Mouse (Mus musculus) olfactory bulb, adult 2 months (tissue): ENCODE data around the gene Bcorl1. TPM values are rescaled to one million over a fixed set of nuclear protein-coding genes. Genes with fewer than 3 reads are reported as not detected.

ENCODE experiments used
- H3K27ac ChIP-seq: fragments of 200-500 bp; 2 replicates; pipeline ENCODE4 v1.5.1; 2012; ENCODE audit warnings: low read depth, low read length; ENCODE audit not compliant: insufficient read depth
- H3K4me1 ChIP-seq: fragments of 200-500 bp; 2 replicates; pipeline ENCODE4 v1.6.1; 2012; ENCODE audit warnings: low read length; ENCODE audit not compliant: control insufficient read depth, insufficient read depth
- H3K4me3 ChIP-seq: fragments of 200-500 bp; 2 replicates; pipeline ENCODE4 v1.5.1; 2012; ENCODE audit warnings: mild to moderate bottlenecking, low read depth, low read length, moderate library complexity; ENCODE audit not compliant: insufficient read depth
- CTCF ChIP-seq: fragments of 200-500 bp; IDR thresholded peaks from 2 replicates; pipeline ENCODE4 v1.5.1; 2012; ENCODE audit warnings: low read depth, mild to moderate bottlenecking, low read length, moderate library complexity; ENCODE audit not compliant: insufficient read depth
- POLR2A ChIP-seq: fragments of 200-500 bp; IDR thresholded peaks from 2 replicates; pipeline ENCODE4 v1.6.1; 2012; ENCODE audit warnings: mild to moderate bottlenecking, low read depth, low read length, moderate library complexity; ENCODE audit not compliant: insufficient read depth
- WGBS: fragments of 180-500 bp; shearing (Covaris S2); methylation state at CpG from one replicate; pipeline ENCODE4 v1.1.7; 2018; 5-methylcytosine and 5-hydroxymethylcytosine counted together
- polyA plus RNA-seq: library from polyadenylated mRNA; stranded (reverse); fragments of >200 nt; gene quantifications from 2 replicates; pipeline ENCODE4 v1.2.4, GENCODE M21; 2012; ENCODE audit warnings: low replicate concordance; ENCODE audit not compliant: missing spikeins, insufficient read depth, insufficient read length

The Bcorl1 gene
- polyA plus RNA-seq, 1 experiment = not detected

DNA sequence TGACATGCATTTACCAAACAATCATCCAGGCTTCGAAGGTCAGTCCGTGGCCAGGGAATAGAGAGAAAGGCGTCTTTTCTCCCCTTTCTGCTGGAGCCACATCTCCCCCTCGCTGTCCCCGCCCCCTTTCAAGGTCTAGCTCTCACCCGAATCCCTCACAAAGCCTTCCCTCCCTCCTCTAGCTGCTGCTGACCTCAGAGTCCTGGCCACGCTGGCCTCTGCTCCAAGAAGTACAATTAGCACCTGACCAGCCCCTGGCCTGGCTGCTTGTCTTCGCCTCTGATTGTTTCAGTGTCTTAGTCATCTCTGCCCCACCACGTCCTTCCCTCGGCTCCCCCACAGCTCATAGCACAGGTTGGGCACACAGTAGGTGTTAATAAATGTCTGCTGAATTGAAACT is 108.5 kb downstream of the Bcorl1 start:
- Histone ChIP-seq H3K4me1 (peaks cover 6% of the 10 kb centered on the region; the same call in 1 of the 2 replicates), H3K4me3 (no peak overlapping the region), H3K27ac (no peak overlapping the region)
- 47% methylated on average over 10 of the region's 10 CpGs for WGBS
- TF ChIP-seq CTCF (no peak), POLR2A (no peak)

DNA sequence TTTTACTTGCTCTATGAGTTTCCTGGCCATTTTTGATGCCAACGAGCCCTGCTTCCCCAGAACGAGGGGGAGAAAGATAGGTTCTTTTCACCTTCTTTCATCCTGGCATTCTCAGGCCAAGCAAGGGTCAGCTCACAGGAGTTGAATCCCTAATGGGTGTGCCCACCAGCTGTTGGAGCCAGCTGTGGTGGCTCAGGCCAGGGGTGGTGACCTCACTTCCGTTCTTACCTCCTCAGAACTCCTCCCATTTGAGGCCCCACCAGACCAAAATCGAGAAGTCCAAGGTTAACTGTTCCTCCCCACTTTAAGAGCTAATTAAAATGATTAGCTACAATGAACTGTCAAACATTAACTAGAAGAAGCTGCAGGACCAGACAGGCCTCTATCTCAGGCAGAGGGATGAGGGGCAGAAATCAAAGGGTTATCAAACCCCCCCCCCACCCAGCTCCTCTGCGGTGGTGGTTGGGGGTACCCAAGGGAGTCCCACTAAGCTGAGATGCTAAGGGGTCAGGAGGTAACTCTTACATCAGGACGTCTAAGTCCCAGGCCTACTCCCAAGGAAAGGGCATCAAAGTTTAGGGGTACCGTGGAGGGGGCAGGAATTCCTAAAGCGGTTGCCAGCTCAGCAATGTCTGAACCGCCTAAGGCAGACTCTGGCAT is 111.2 kb downstream of the Bcorl1 start:
- no peak for TF ChIP-seq POLR2A
- no peak for TF ChIP-seq CTCF
- H3K4me1 ChIP-seq = peaks cover 6% of the 10 kb centered on the region; the same call in 1 of the 2 replicates
- 63% methylated on average over 9 of the region's 9 CpGs for WGBS
- H3K27ac ChIP-seq = no peak overlapping the region
- H3K4me3 ChIP-seq = peak overlapping the region; percentile 21

DNA sequence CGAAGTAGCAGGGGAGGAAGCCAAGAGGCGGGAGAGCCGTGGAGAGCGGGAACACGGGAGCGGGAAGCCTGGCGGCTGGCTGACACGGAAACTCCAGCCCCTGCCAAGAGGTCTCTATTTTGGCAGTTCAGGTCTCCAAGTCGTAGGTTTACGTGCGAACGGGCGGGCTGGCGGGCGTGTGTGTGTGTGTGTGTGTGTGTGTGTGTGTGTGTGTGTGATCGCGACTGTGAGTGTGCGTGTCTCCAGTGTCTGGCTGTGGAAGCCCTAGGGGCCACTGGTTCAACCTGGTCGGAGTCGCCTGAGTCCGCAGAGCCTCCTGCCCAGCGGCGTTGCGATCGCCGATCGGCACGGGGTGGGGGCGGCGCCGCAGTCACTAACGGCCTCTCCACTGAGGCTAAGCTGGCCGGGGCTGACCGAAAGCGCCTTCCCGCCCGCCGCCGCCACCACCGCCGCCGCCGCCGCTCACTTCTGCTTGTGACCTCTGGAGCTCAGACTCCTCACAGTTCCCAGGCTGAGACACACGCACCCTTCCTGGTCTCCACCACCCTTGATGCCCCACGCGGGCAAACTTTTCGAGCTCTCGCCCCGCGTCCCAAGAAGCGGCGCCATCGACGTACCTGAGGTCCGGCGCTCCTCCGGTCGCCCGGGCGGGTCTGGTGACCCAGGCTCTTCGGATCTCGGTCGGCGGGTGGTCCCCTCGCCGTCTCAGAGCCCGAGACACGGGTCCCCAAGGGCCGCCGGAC is 111.9 kb downstream of the Bcorl1 start:
- peak overlapping the region; percentile 21 for H3K4me3 ChIP-seq
- H3K4me1 ChIP-seq = peaks cover 6% of the 10 kb centered on the region; the same call in 1 of the 2 replicates
- WGBS = 24% methylated on average over 60 of the region's 71 CpGs
- no peak for TF ChIP-seq POLR2A
- TF ChIP-seq CTCF = no peak
- H3K27ac ChIP-seq = no peak overlapping the region

DNA sequence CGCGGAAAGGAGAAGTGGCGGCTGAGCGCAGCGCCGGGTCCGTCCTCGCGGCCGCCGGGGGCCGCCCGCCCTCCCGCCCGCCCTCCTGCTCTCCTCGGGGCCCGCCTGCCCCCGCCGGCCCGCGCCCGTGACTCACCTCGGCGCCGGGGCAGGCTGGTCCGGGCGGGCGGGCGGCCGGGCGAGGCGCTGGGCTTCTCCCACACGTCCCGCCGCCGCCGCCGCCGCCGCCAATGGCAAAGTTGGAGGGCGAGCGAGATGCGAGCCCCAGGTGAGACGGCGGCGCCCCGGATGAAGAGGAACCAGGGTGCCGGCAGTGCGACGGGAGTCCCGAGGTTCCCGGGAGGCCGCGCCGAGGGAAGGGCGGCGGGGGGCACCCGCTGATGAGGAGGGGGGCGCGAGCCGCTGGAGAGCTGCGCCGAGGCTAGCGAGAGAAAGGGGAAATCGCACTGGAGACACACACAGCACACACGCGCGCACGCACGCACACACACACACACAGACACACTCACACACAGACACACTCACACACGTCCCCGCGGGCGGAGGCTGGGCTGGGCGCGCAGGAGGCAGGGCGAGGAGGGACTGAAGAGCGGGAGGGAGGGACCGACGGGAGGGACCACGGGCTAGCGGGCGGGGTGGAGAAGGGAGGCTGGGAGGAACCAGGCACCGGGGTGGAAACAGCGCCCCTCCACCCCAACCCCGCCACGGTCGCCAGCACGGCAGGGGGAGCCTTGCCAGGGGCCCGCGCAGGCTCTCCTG is 112.8 kb downstream of the Bcorl1 start:
- 25% methylated on average over 74 of the region's 91 CpGs for WGBS
- TF ChIP-seq CTCF (no peak), POLR2A (no peak)
- H3K27ac ChIP-seq = no peak overlapping the region
- H3K4me1 ChIP-seq = peaks cover 6% of the 10 kb centered on the region; the same call in 1 of the 2 replicates
- peak overlapping the region; percentile 34 for H3K4me3 ChIP-seq

GRCm38 (mm10) chrX:48454495-48454878 is 113.3 kb downstream of the Bcorl1 start:
- peaks cover 6% of the 10 kb centered on the region; the same call in 1 of the 2 replicates for H3K4me1 ChIP-seq
- H3K27ac ChIP-seq = no peak overlapping the region
- WGBS = 27% methylated on average over 21 of the region's 21 CpGs
- TF ChIP-seq CTCF (no peak), POLR2A (no peak)
- H3K4me3 ChIP-seq = peak overlapping the region; percentile 34

- TF ChIP-seq POLR2A (no peak), CTCF (no peak)
- 43% methylated on average over 9 of the region's 9 CpGs for WGBS
- no peak overlapping the region for H3K4me3 ChIP-seq
- peaks cover 6% of the 10 kb centered on the region; the same call in 1 of the 2 replicates for H3K4me1 ChIP-seq
- H3K27ac ChIP-seq = no peak overlapping the region
These were observed 113.9 kb downstream of the Bcorl1 start for GRCm38 (mm10) chrX:48455018-48455417.

- WGBS = 70% methylated on average over 6 of the region's 6 CpGs
- Histone ChIP-seq H3K27ac (no peak overlapping the region), H3K4me3 (no peak overlapping the region), H3K4me1 (peaks cover 6% of the 10 kb centered on the region; the same call in 1 of the 2 replicates)
- TF ChIP-seq POLR2A (no peak), CTCF (no peak)
These were observed 115.8 kb downstream of the Bcorl1 start for GRCm38 (mm10) chrX:48456956-48457355.

Other genes with a start within 250 kb of the Bcorl1 start
- not detected in 2 replicates for gene Xpnpep2, start 232.6 kb upstream of the Bcorl1 start, polyA plus RNA-seq
- not detected in 2 replicates for gene Sash3, start 194.9 kb upstream of the Bcorl1 start, polyA plus RNA-seq
- not detected in 2 replicates for gene Zdhhc9, start 132.5 kb upstream of the Bcorl1 start, polyA plus RNA-seq
- not detected in 2 replicates for gene Utp14a, start 84.5 kb upstream of the Bcorl1 start, polyA plus RNA-seq
- not detected in 2 replicates for gene Elf4, start 121.8 kb downstream of the Bcorl1 start, polyA plus RNA-seq
- gene Aifm1, start 172.2 kb downstream of the Bcorl1 start, polyA plus RNA-seq = not detected in 2 replicates
- gene Rab33a, start 177.9 kb downstream of the Bcorl1 start, polyA plus RNA-seq = not detected in 2 replicates